Mouse (Mus musculus): Measurements from ENCODE around the gene Acer2. TPM values are rescaled to one million over a fixed set of nuclear protein-coding genes. Genes with fewer than 3 reads are reported as not detected.

Gene Acer2
- total and polyA plus RNA-seq, 3 experiments, result 0.09 to 0.29 (median 0.13) TPM

GRCm38 (mm10) chr4:86948794-86949193 is 74.6 kb downstream of the Acer2 start:
- H3K4me3 ChIP-seq (replicated peaks in 1 of 3; ENCODE audit: low read depth in 2 of 3, low read length in 2 of 3, poor library complexity in 1 of 3), result no peak overlapping the region
- no peaks in the 10 kb centered on the region for H3K4me1 ChIP-seq (ENCODE audit: control insufficient read depth in 1 of 2, insufficient read depth in 2 of 2)
- no peaks in the 10 kb centered on the region for H3K36me3 ChIP-seq (replicated peaks in 1 of 2; ENCODE audit: control insufficient read depth in 1 of 2, insufficient read depth in 1 of 2, low read length in 1 of 2)
- TF ChIP-seq HCFC1 (IDR thresholded peaks at IDR 0.05; ENCODE audit: low read depth, low read length) (no peak), SIN3A (IDR thresholded peaks at IDR 0.05; ENCODE audit: low read length) (no peak), ELF1 (IDR thresholded peaks at IDR 0.05; ENCODE audit: low read depth, low read length) (no peak), KAT2A (IDR thresholded peaks at IDR 0.05; ENCODE audit: insufficient replicate concordance, low read length) (no peak), E2F4 (IDR thresholded peaks at IDR 0.05; ENCODE audit: insufficient replicate concordance, low read depth, low read length) (no peak), USF1 (IDR thresholded peaks at IDR 0.05; ENCODE audit: low read depth, low read length) (no peak), SMC3 (IDR thresholded peaks at IDR 0.05; ENCODE audit: low read depth, low read length) (no peak), RCOR1 (conservative IDR thresholded peaks at IDR 0.05; ENCODE audit: low read depth, low read length) (no peak), ZNF384 (IDR thresholded peaks at IDR 0.05; ENCODE audit: low read depth, low read length) (no peak), MEF2A (IDR thresholded peaks at IDR 0.05; ENCODE audit: borderline replicate concordance, low read depth, low read length) (no peak), JUND (conservative IDR thresholded peaks at IDR 0.05; ENCODE audit: low read depth, low read length) (no peak), ZKSCAN1 (IDR thresholded peaks at IDR 0.05; ENCODE audit: borderline replicate concordance, low read depth, low read length) (no peak), ETS1 (conservative IDR thresholded peaks at IDR 0.05; ENCODE audit: low read depth, low read length) (no peak), CHD2 (IDR thresholded peaks at IDR 0.05; ENCODE audit: low read length) (no peak)
- in situ Hi-C loops (cut with MboI; ENCODE audit: low pct_ligation_motif_present, low pct_unique_long_range_greater_than_20kb, low sequenced_read_pairs), result no loop called here
- H3K79me2 ChIP-seq (replicated peaks; ENCODE audit: control insufficient read depth, extremely low read depth, insufficient read depth, poor library complexity, severe bottlenecking), result no peaks in the 10 kb centered on the region
- H3K4me2 ChIP-seq (ENCODE audit: insufficient read depth, low read depth, poor library complexity, severe bottlenecking), result no peak overlapping the region
- H3K27ac ChIP-seq (ENCODE audit: insufficient read depth, low read depth), result no peak overlapping the region
- no peaks in the 10 kb centered on the region for H3K9me3 ChIP-seq (replicated peaks; ENCODE audit: low read length)
- dilution Hi-C loops (cut with MboI; ENCODE audit: extremely low pct_ligation_motif_present, extremely low pct_unique_long_range_greater_than_20kb, low sequenced_read_pairs), result no loop called here
- no peak overlapping the region for H3K9ac ChIP-seq (ENCODE audit: insufficient read depth, low read depth)
- no peaks in the 10 kb centered on the region for H3K27me3 ChIP-seq (replicated peaks)
- DNase-seq (ENCODE audit: extremely low read depth), result no peak

GRCm38 (mm10) chr4:86953519-86953918 is 79.3 kb downstream of the Acer2 start:
- H3K4me2 ChIP-seq (ENCODE audit: insufficient read depth, low read depth, poor library complexity, severe bottlenecking), result no peak overlapping the region
- no peaks in the 10 kb centered on the region for H3K79me2 ChIP-seq (replicated peaks; ENCODE audit: control insufficient read depth, extremely low read depth, insufficient read depth, poor library complexity, severe bottlenecking)
- no peak overlapping the region for H3K27ac ChIP-seq (ENCODE audit: insufficient read depth, low read depth)
- dilution Hi-C loops (cut with MboI; ENCODE audit: extremely low pct_ligation_motif_present, extremely low pct_unique_long_range_greater_than_20kb, low sequenced_read_pairs) (no loop called here), in situ Hi-C loops (cut with MboI; ENCODE audit: low pct_ligation_motif_present, low pct_unique_long_range_greater_than_20kb, low sequenced_read_pairs) (no loop called here)
- no peaks in the 10 kb centered on the region for H3K36me3 ChIP-seq (replicated peaks in 1 of 2; ENCODE audit: control insufficient read depth in 1 of 2, insufficient read depth in 1 of 2, low read length in 1 of 2)
- H3K4me3 ChIP-seq (replicated peaks in 1 of 3; ENCODE audit: low read depth in 2 of 3, low read length in 2 of 3, poor library complexity in 1 of 3), result no peak overlapping the region
- TF ChIP-seq ETS1 (conservative IDR thresholded peaks at IDR 0.05; ENCODE audit: low read depth, low read length) (no peak), RAD21 (IDR thresholded peaks at IDR 0.05; ENCODE audit: low read depth, low read length) (no peak), CTCF (conservative IDR thresholded peaks at IDR 0.05 in 1 of 2, IDR thresholded peaks at IDR 0.05 in 1 of 2; ENCODE audit: low read depth in 2 of 2, low read length in 2 of 2) (peak in 1 of 2 experiments; percentile 27; a peak in 2 of 4 replicates)
- DNase-seq (ENCODE audit: extremely low read depth), result peak; percentile 6
- no peak overlapping the region for H3K9ac ChIP-seq (ENCODE audit: insufficient read depth, low read depth)
- H3K9me3 ChIP-seq (replicated peaks; ENCODE audit: low read length), result no peaks in the 10 kb centered on the region
- no peaks in the 10 kb centered on the region for H3K4me1 ChIP-seq (ENCODE audit: control insufficient read depth in 1 of 2, insufficient read depth in 2 of 2)
- no peaks in the 10 kb centered on the region for H3K27me3 ChIP-seq (replicated peaks)
